Mouse (Mus musculus) MEL (cell line): ENCODE data around the gene Tlx1. TPM values are rescaled to one million over a fixed set of nuclear protein-coding genes. Genes with fewer than 3 reads are reported as not detected.
A peak's percentile ranks its signal among the peaks of the same experiment; 100 is the strongest.

Experiments
- DNase-seq: peaks from one replicate; pipeline ENCODE4 v3.0.0; 2011; ENCODE audit warnings: low read depth, low spot score
- H3K27ac ChIP-seq: 2 replicates; pipeline ENCODE4 v1.5.1; 2012; ENCODE audit warnings: low read depth, mild to moderate bottlenecking, control low read depth, low read length, moderate library complexity; ENCODE audit not compliant: control insufficient read depth
- H3K27me3 ChIP-seq, 2 experiments: fragments of 150-350 bp in 1 of 2; sonication (generic) in 1 of 2; 2 replicates each; pipeline ENCODE4 v1.6.1; 2012; ENCODE audit warnings: low read length in 2 of 2, mild to moderate bottlenecking in 2 of 2, improper control_type of control experiment in 1 of 2, moderate library complexity in 1 of 2; ENCODE audit not compliant: insufficient read depth in 2 of 2, control insufficient read depth in 1 of 2
- H3K36me3 ChIP-seq, 2 experiments: 2 replicates each; pipeline ENCODE4 v1.6.1; 2012 to 2014; ENCODE audit warnings: low read length in 2 of 2, improper control_type of control experiment in 1 of 2, inconsistent platforms in 1 of 2, mild to moderate bottlenecking in 1 of 2; ENCODE audit not compliant: insufficient read depth in 2 of 2, control insufficient read depth in 1 of 2
- H3K4me1 ChIP-seq, 2 experiments: fragments of 150-350 bp in 1 of 2; sonication (generic) in 1 of 2; 2 replicates each; pipeline ENCODE4 v1.6.1; 2012; ENCODE audit warnings: low read length in 2 of 2, improper control_type of control experiment in 1 of 2, mild to moderate bottlenecking in 1 of 2; ENCODE audit not compliant: insufficient read depth in 2 of 2, control insufficient read depth in 1 of 2
- H3K4me3 ChIP-seq, 2 experiments: fragments of 150-350 bp in 1 of 2; sonication (generic) in 1 of 2; 2 replicates each; pipeline ENCODE4 v1.5.1; 2012; ENCODE audit warnings: low read depth in 2 of 2, low read length in 2 of 2, mild to moderate bottlenecking in 2 of 2, moderate library complexity in 2 of 2, control low read depth in 1 of 2, improper control_type of control experiment in 1 of 2; ENCODE audit not compliant: control insufficient read depth in 1 of 2, insufficient read depth in 1 of 2
- H3K79me2 ChIP-seq: 2 replicates; pipeline ENCODE4 v1.6.1; 2012; ENCODE audit warnings: mild to moderate bottlenecking, low read length, moderate library complexity; ENCODE audit not compliant: control insufficient read depth, poor library complexity, insufficient read depth
- H3K9ac ChIP-seq: 2 replicates; pipeline ENCODE4 v1.6.1; 2012; ENCODE audit warnings: low read depth, mild to moderate bottlenecking, control low read depth, low read length, moderate library complexity; ENCODE audit not compliant: control insufficient read depth, poor library complexity, severe bottlenecking
- H3K9me3 ChIP-seq: fragments of 150-350 bp; sonication (generic); replicated peaks from 2 replicates; pipeline ENCODE4 v1.6.1; 2012; ENCODE audit warnings: mild to moderate bottlenecking, low read length, improper control_type of control experiment, moderate library complexity; ENCODE audit not compliant: insufficient read depth
- CHD1 ChIP-seq: IDR thresholded peaks from 2 replicates; pipeline ENCODE4 v1.6.1; 2012; ENCODE audit warnings: low read depth, mild to moderate bottlenecking, inconsistent platforms, low read length, improper control_type of control experiment
- CTCF ChIP-seq, 3 experiments: IDR thresholded peaks in 2 of 3; conservative IDR thresholded peaks in 1 of 3; 2 replicates each; pipeline ENCODE4 v1.5.1; 2011 to 2012; ENCODE audit warnings: low read length in 3 of 3, low read depth in 2 of 3, mild to moderate bottlenecking in 2 of 3, improper control_type of control experiment in 1 of 3, inconsistent platforms in 1 of 3, mixed read lengths in 1 of 3, moderate library complexity in 1 of 3; ENCODE audit not compliant: control insufficient read depth in 1 of 3, insufficient read depth in 1 of 3, poor library complexity in 1 of 3, severe bottlenecking in 1 of 3
- ELF1 ChIP-seq: IDR thresholded peaks from 2 replicates; pipeline ENCODE4 v1.6.1; 2014; ENCODE audit warnings: low read depth, mild to moderate bottlenecking, inconsistent platforms, low read length, improper control_type of control experiment, moderate library complexity
- ETS1 ChIP-seq: IDR thresholded peaks from 2 replicates; pipeline ENCODE4 v1.6.1; 2012; ENCODE audit warnings: low read depth, mild to moderate bottlenecking, inconsistent platforms, low read length, improper control_type of control experiment, moderate library complexity
- GABPA ChIP-seq: IDR thresholded peaks from 2 replicates; pipeline ENCODE4 v1.6.1; 2012; ENCODE audit warnings: low read depth, mild to moderate bottlenecking, inconsistent platforms, low read length, improper control_type of control experiment, moderate library complexity
- GATA1 ChIP-seq: IDR thresholded peaks from 2 replicates; pipeline ENCODE4 v1.6.1; 2011; ENCODE audit warnings: low read depth, low read length, improper control_type of control experiment
- HCFC1 ChIP-seq: IDR thresholded peaks from 2 replicates; pipeline ENCODE4 v1.6.1; 2012; ENCODE audit warnings: low read depth, mild to moderate bottlenecking, inconsistent platforms, low read length, improper control_type of control experiment, moderate library complexity
- JUND ChIP-seq: IDR thresholded peaks from 2 replicates; pipeline ENCODE4 v1.6.1; 2011; ENCODE audit warnings: low read depth, mild to moderate bottlenecking, improper control_type of control experiment, low read length
- KAT2A ChIP-seq: conservative IDR thresholded peaks from 2 replicates; pipeline ENCODE4 v1.6.1; 2012; ENCODE audit warnings: low read depth, low read length, improper control_type of control experiment, inconsistent platforms
- MAFK ChIP-seq: IDR thresholded peaks from 2 replicates; pipeline ENCODE4 v1.6.1; 2011; ENCODE audit warnings: low read depth, mild to moderate bottlenecking, low read length, improper control_type of control experiment, borderline replicate concordance
- MEF2A ChIP-seq: IDR thresholded peaks from 2 replicates; pipeline ENCODE4 v1.6.1; 2014; ENCODE audit warnings: low read depth, mild to moderate bottlenecking, inconsistent platforms, low read length, improper control_type of control experiment; ENCODE audit not compliant: poor library complexity, insufficient replicate concordance, severe bottlenecking; ENCODE audit errors: extremely low read depth
- MXI1 ChIP-seq: IDR thresholded peaks from 2 replicates; pipeline ENCODE4 v1.6.1; 2011; ENCODE audit warnings: mild to moderate bottlenecking, low read depth, low read length, improper control_type of control experiment
- POLR2A ChIP-seq, 2 experiments: IDR thresholded peaks; 2 replicates each; pipeline ENCODE4 v1.6.1; 2011 to 2012; ENCODE audit warnings: low read length in 2 of 2, mild to moderate bottlenecking in 2 of 2, control low read depth in 1 of 2, improper control_type of control experiment in 1 of 2, low read depth in 1 of 2, moderate library complexity in 1 of 2; ENCODE audit not compliant: control insufficient read depth in 1 of 2, insufficient read depth in 1 of 2, poor library complexity in 1 of 2
- RAD21 ChIP-seq: IDR thresholded peaks from 2 replicates; pipeline ENCODE4 v1.6.1; 2011; ENCODE audit warnings: mild to moderate bottlenecking, low read depth, low read length, improper control_type of control experiment
- RCOR1 ChIP-seq: IDR thresholded peaks from 2 replicates; pipeline ENCODE4 v1.6.1; 2012; ENCODE audit warnings: low read depth, mild to moderate bottlenecking, inconsistent platforms, low read length, improper control_type of control experiment
- SIN3A ChIP-seq: IDR thresholded peaks from 2 replicates; pipeline ENCODE4 v1.6.1; 2012; ENCODE audit warnings: low read length, improper control_type of control experiment, inconsistent platforms
- SMC3 ChIP-seq: IDR thresholded peaks from 2 replicates; pipeline ENCODE4 v1.6.1; 2011; ENCODE audit warnings: low read depth, low read length, improper control_type of control experiment
- TAL1 ChIP-seq: IDR thresholded peaks from 2 replicates; pipeline ENCODE4 v1.6.1; 2012; ENCODE audit warnings: mild to moderate bottlenecking, inconsistent platforms, low read length, moderate library complexity, mixed read lengths
- UBTF ChIP-seq: IDR thresholded peaks from 2 replicates; pipeline ENCODE4 v1.6.1; 2012; ENCODE audit warnings: low read depth, mild to moderate bottlenecking, inconsistent platforms, low read length, improper control_type of control experiment, moderate library complexity, borderline replicate concordance; ENCODE audit not compliant: insufficient read depth
- USF1 ChIP-seq: IDR thresholded peaks from 2 replicates; pipeline ENCODE4 v1.6.1; 2014; ENCODE audit warnings: low read depth, mild to moderate bottlenecking, inconsistent platforms, low read length, improper control_type of control experiment, moderate library complexity
- ZC3H11A ChIP-seq: IDR thresholded peaks from 2 replicates; pipeline ENCODE4 v1.6.1; 2012; ENCODE audit warnings: low read depth, mild to moderate bottlenecking, inconsistent platforms, low read length, improper control_type of control experiment
- ZKSCAN1 ChIP-seq: IDR thresholded peaks from 2 replicates; pipeline ENCODE4 v1.6.1; 2012; ENCODE audit warnings: low read depth, mild to moderate bottlenecking, inconsistent platforms, low read length, improper control_type of control experiment, moderate library complexity
- ZNF384 ChIP-seq: IDR thresholded peaks from 2 replicates; pipeline ENCODE4 v1.6.1; 2012; ENCODE audit warnings: low read depth, mild to moderate bottlenecking, inconsistent platforms, low read length, improper control_type of control experiment
- polyA plus RNA-seq, 2 experiments: library from polyadenylated mRNA; stranded (reverse) in 1 of 2; unstranded in 1 of 2; fragments of >175 nt in 1 of 2; fragments of >200 nt in 1 of 2; gene quantifications; 2 replicates each; pipeline versions ENCODE4 v1.2.1 to v1.2.4; 2012; ENCODE audit warnings: low replicate concordance in 2 of 2, low read depth in 1 of 2; ENCODE audit not compliant: insufficient read length in 2 of 2, insufficient read depth in 1 of 2, missing spikeins in 1 of 2
- total RNA-seq: library from RNA; depleted of rRNA; stranded (reverse); fragments of 300-350 nt; gene quantifications from 2 replicates; pipeline ENCODE4 v1.2.3, GENCODE M21; 2012

Tlx1 gene
- total and polyA plus RNA-seq, 3 experiments = not detected

DNA sequence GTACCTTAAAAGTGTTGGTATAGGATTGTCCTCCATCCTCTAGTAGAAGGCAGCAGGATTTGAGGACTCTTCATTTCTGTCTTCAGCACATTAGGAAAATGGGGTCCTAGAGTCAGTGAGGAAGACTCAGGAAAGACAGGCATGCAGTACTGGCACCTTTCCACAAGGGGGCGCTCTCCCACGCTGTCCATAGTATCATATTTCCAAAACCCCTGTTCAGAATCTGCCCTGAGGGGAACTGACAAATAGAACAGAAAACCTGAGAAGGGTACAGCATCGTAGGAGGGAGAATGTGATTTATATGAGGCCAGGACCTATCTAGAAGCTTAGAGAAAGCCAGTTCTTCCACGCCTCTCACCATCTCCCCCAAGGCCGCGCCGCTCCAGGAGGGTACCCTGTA, 24.3 kb downstream of the Tlx1 start:
- Histone ChIP-seq H3K4me3 (no peak overlapping the region), H3K36me3 (no peaks in the 10 kb centered on the region)

DNA sequence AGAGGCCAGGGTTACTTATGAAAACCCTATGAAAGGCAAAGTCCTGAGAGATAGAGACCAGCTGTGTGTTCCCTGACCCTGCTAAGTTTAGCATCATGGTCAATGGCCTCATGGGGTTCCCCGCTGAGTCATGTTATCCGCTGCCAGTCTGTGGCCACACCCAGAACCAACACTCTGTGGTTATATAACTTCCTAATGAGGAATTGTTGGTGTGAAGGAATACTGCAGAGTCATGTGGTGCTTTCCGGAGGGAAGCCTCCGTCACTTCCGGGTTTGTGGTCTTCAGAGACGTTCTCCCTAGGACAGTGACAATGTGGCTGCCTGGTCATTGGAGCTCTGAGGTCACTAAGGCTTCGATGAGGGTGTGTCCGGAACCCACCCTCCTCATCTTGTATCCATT, 25.8 kb downstream of the Tlx1 start:
- Histone ChIP-seq H3K4me3 (no peak overlapping the region), H3K27ac (no peak overlapping the region)
- no peak for DNase-seq

More for the DNA sequence above, 24.3 kb downstream of the Tlx1 start:
- H3K9ac ChIP-seq = no peak overlapping the region
- H3K79me2 ChIP-seq = no peaks in the 10 kb centered on the region
- H3K27me3 ChIP-seq = peaks cover 2% of the 10 kb centered on the region in 2 experiments; a peak in 2 of 4 replicates
- TF ChIP-seq ETS1 (no peak), JUND (no peak), GABPA (no peak), UBTF (no peak), SIN3A (no peak), ELF1 (no peak), SMC3 (peak; percentile 53), MEF2A (no peak), POLR2A (IDR thresholded peaks at IDR 0.05; ENCODE audit: control insufficient read depth in 1 of 2, insufficient read depth in 1 of 2, low read depth in 1 of 2, low read length in 2 of 2, poor library complexity in 1 of 2) (no peak), RCOR1 (no peak), USF1 (no peak), KAT2A (no peak), ZC3H11A (no peak), TAL1 (no peak), CTCF (IDR thresholded peaks at IDR 0.05 in 2 of 3, conservative IDR thresholded peaks at IDR 0.05 in 1 of 3; ENCODE audit: control insufficient read depth in 1 of 3, insufficient read depth in 1 of 3, low read depth in 2 of 3, low read length in 3 of 3, poor library complexity in 1 of 3, severe bottlenecking in 1 of 3) (peak; percentile 79 to 96 (median 92)), MXI1 (no peak), HCFC1 (no peak), MAFK (no peak), CHD1 (no peak), RAD21 (peak; percentile 23), ZKSCAN1 (no peak), ZNF384 (no peak)
- DNase-seq = peak; percentile 67
- no peak overlapping the region for H3K27ac ChIP-seq
- H3K9me3 ChIP-seq = no peaks in the 10 kb centered on the region
- peaks cover 0 to 13% of the 10 kb centered on the region in 2 experiments; a peak in 2 of 4 replicates for H3K4me1 ChIP-seq

More for the DNA sequence above, 25.8 kb downstream of the Tlx1 start:
- no peak overlapping the region for H3K9ac ChIP-seq
- no peaks in the 10 kb centered on the region for H3K36me3 ChIP-seq
- H3K9me3 ChIP-seq = no peaks in the 10 kb centered on the region
- no peak for TF ChIP-seq GATA1
- no peaks in the 10 kb centered on the region for H3K79me2 ChIP-seq
- H3K27me3 ChIP-seq = 0 out of 4 replicates have a peak, but pooled peaks cover 0 to 2% of the 10 kb centered on the region in 2 experiments
- H3K4me1 ChIP-seq = peaks cover 0 to 13% of the 10 kb centered on the region in 2 experiments; a peak in 2 of 4 replicates
